Mouse (Mus musculus): ENCODE results near the gene Ppm1n.

Gene Ppm1n

DNA sequence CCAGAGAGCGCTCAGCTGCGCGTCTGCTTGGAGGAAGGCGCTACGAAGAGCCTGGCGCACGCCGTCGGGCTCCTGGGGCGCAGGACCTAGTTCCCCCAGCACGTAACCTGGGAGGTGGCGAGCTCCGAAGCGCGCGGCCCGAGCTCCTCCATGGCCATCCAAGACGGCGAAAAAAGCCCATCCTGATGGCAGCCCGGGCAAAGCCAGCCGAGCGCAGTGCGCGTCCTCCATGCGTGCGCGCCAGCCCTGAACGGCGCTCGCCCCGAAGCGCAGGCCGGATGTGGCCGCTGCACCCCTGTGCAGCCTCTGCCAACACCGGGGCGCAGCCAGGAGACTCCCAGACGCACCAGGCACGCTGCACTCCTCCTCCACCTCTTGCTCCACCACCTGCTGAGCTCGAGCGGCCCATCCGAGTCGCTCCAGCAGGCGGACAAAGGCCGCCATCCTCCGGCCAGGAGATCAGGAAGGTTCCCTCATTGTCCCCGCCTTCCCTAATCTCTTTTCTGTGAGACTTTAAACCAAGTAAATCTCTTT lies at the start of gene Ppm1n:
Ppm1n (minus strand) TSS at position 484 of the 534 bp plus-strand sequence.
- DNase-seq (ENCODE audit: low spot score), result no peak

DNA sequence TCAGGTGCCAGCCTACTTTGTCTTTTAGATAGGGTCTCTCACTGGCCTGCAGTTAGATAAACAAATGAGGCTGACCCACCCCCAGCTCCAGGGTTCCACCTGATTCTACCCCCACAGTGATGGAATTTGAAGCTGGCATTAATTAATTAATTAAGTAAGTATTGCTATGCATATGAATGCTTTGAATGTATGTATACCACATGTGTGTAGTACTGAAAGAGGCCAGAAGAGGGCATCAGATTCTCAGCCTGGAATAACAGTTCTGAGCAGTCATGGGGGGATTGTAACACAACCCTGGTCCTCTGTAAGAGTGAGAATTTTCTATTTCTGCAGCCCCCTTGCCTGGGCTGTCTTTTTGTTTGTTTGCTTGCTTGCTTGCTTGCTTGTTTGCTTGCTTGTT lies 48.6 kb upstream of the Ppm1n start:
- no peak for DNase-seq (ENCODE audit: low spot score)

DNA sequence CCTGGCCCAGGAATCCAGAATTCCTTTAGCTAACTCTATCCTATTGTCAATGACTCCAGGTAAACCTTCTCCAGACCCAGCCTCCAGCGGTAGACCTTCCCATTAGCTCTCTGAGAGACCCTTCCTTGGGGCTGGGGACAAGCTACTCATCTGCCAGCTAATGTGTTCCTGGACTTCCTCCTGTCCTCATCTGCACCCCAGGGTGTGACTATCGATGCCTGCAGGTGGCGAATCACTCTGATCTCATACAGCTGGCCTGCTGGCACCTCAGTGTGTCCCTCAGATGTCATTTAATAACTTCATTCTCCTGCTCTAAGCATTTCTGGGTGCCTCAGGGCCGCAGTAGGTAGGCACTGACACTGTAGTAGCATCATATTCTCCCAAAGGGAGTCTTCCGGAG lies 47.9 kb upstream of the Ppm1n start:
- no peak for DNase-seq (ENCODE audit: low spot score)

GRCm38 (mm10) chr7:19327128-19327527 lies 47.3 kb upstream of the Ppm1n start:
- DNase-seq (ENCODE audit: low spot score), result peak; percentile 74

GRCm38 (mm10) chr7:19326359-19326758 lies 46.5 kb upstream of the Ppm1n start:
- DNase-seq (ENCODE audit: low spot score), result no peak

DNA sequence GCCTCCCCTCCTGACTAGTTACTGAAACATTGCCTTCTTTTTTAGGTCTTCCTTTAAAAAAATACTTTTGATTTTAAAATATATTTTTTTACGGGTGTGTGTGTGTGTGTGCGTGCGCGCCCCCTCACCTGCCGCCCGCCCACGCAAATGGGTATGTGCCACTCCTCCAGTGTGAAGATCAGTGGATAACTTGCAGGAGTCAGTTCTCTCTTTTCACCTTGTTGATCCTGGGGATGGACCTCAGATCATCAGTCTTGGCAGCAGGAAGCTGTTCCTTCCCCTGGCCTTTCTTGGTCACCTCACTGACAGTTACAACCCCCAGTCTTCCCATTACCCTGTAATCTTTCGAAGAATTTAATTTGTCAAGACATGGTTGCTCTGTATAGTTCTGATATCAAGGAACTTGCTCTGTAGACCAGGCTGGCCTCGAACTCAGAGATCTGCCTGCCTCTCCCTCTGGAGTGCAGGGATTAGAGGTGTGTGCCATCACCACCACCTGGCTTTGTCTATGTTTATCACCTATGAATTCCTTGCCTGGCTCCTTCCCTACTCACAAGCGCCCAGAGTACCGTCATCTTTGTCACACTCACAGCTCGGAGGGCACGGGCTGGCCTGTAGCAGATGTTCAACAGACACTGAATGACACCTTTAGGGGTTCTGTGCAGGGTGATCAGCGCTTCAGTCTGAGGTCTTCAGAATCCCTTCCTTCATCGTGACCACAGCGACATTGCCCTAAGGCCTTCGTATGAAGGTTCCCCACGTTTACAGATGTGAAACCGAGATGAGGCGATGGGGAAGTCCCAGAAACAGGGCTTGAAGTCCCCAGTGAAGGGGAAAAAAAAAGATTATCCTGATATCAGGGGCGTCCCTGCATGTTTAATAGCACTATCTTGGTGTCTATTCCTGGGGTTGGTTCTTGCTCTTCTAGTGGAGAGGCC lies 45.7 kb upstream of the Ppm1n start:
- DNase-seq (ENCODE audit: low spot score), result no peak

DNA sequence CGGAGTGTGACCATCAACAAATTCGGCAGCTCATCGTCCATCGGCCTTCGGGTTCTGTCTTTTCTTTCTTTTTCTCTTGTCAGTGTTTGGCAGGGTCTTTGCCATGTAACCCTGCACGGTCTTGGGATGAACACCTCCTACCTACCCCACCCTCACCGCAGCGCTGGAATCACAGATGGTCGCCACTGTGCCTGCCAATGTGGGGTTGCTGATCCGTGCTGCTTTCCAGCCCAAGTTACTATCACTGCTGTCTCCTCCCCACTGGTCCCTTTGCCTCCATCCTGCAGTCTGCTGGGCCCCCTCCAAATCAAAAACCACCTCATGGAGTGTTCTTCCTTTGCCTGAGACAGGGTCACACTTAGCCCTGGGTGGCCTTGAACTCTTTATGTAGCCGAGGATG lies 44.4 kb upstream of the Ppm1n start:
- no peak for DNase-seq (ENCODE audit: low spot score)

DNA sequence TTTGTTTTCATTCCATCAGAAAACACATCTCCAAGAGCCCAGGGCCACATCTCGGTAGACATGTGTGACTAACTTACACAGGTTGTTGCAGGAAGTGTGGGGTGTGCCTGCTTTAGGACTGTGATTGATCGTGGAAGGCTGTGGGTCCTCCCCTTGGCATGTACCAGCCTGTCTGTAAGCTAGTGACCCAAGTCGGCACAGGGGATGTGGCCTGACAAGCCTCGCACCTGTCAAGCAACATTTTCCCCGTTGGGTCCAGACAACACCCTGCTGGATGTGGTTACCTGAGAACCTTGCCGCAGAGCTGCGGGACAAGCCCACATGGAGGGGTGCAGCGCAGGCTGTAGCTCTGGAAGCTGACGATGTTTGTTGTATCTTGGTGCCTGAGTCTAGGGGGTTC lies 42.6 kb upstream of the Ppm1n start:
- DNase-seq (ENCODE audit: low spot score), result no peak

DNA sequence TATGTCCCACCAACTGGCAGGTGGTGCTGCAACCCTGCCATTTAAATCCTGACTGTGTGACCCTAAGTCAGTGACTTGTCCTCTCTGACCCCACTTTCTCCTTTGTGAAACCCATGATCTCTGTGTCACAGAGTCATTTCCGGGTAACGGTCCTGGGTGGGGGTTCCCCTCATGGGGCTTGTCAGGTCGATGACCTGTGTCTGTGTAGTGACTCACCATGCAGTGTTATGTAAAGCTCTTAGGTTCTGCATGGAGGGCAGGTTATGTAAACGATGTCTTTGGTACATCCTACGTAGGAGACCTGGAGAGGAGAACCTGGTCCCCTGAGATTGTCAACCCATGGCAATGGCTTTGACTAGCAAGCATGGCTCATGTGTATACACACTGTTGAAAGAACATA lies 41.6 kb upstream of the Ppm1n start:
- DNase-seq (ENCODE audit: low spot score), result no peak

GRCm38 (mm10) chr7:19320637-19321036 lies 40.8 kb upstream of the Ppm1n start:
- DNase-seq (ENCODE audit: low spot score), result no peak

DNA sequence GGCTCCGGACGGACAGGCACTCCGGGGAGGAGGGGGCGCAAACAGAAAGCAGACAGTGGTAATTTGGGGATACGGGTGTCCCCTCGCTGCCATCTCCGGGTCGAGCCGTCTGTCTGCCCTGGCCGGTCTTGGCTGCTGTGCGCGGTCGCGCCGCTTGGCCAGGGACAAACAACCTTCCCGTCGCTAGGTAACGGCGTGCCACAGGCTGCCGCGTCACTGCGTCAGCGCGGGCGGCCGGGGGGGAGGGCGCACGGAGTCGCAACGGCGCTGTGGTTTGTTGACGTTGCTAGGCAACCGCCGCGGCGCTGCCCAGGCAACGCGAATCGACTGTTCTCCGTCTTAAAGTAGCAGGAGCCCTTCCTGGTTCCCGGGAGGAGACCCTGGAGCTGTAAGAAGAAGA lies 40.0 kb upstream of the Ppm1n start:
- DNase-seq (ENCODE audit: low spot score), result peak; percentile 89

GRCm38 (mm10) chr7:19319458-19319857 lies 39.6 kb upstream of the Ppm1n start:
- DNase-seq (ENCODE audit: low spot score), result no peak

- no peak for DNase-seq (ENCODE audit: low spot score)
Observed at GRCm38 (mm10) chr7:19318676-19319075, 38.8 kb upstream of the Ppm1n start.

GRCm38 (mm10) chr7:19318201-19318600 lies 38.3 kb upstream of the Ppm1n start:
- DNase-seq (ENCODE audit: low spot score), result no peak

DNA sequence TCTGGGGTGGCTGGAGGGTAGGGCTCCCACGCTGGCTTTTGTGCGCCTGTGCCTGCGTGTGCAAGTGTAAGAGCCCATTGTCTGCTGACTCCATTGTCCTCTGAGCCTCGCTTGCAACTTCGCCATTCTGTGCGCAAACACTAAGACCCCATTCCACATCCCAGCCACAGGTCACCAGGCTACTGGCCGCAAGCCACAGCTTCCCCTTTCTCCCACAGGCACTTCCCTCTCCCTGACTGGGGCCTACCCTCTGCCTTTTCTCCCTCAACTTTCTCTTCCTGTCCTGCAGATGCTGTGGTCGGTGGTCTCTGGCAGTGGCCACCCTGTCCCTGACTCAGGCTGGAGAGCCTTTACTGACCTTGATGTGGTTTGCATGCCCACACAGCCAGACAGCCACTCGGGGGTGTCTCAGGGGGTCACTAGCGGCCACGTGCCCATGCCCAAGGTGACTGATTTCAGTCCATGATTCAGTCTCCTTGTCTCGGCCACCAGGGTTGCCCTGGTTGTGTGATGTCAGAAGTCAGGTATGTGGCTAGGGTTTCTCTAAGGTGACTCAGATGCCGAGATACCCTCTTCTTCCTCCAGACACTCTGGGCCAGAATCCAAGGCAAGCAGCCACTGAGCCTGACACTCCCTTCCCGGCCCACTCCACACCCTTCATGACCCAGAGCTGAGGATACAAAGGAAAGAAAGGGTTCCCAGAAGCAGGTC lies 36.7 kb upstream of the Ppm1n start:
- DNase-seq (ENCODE audit: low spot score), result no peak

GRCm38 (mm10) chr7:19314033-19314432 lies 34.2 kb upstream of the Ppm1n start:
- DNase-seq (ENCODE audit: low spot score), result no peak

DNA sequence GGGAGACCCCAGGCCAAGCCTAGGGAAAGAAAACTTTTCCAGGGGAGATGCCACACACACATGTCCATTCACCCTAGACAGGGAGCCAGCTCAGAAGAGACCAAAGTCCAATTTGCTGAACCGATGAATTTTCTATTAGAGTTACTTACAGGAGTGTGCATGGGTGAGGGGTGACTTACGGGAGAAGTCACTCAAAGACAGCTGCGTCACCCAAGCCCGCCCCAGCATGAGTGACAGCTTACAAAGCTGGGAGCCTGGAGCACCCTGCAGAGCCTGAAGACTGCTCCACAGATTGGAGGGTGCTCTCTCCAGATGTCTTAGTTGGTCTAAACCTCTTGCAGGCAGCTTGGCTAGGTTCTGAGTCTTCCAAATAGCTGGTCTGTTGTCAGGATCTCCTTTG lies 32.1 kb upstream of the Ppm1n start:
- DNase-seq (ENCODE audit: low spot score), result no peak

DNA sequence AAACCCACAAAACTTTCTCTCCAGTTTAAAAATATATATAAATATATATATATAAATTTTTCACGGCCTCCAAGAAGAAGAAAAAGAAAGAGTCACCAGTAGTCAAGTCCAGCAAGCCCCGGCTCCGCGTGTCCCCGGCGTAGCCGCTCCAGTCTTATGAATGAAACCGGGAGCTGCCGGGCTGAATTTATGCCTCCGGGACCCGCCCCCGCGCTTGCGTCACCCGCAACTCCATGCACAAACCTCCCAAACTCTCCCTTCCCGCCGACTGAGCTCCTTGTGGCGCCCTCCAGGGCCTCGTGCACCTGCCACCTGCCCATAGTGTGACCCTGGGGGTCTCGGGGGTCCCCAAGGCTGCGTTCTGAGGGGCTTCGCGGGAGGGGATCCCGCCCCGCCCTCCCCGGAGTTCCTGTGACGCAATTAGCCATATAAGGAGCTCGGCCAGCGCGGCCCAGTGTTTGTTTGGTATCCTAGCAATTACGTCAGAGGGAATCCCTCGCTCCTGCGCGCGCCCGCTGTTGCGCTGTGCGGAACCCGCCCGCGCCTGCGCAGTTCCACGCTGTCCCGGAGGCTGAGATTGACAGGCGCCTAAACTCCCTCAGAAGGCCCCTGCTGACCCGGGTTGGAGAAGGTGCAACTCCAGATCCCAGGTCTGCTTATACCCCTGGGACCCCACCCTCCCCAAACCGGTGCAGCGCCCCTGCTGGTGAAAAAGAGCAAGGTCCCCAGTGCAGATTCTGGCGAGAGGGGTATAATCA lies 30.2 kb upstream of the Ppm1n start, which contains the start of gene Fosb:
Fosb (minus strand) TSS at position 168 of the 758 bp plus-strand sequence.
- peak; percentile 93 for DNase-seq (ENCODE audit: low spot score)

- no peak for DNase-seq (ENCODE audit: low spot score)
Observed at GRCm38 (mm10) chr7:19309278-19309883, 29.5 kb upstream of the Ppm1n start.

GRCm38 (mm10) chr7:19308454-19309277 lies 28.8 kb upstream of the Ppm1n start:
- DNase-seq (ENCODE audit: low spot score), result peak; percentile 88

Measured in adipocyte (in vitro differentiated cells).